In genomic region chr1:165321393-165321861, GRCm38 (mm10) we compare ENCODE assay signal across 11 mouse cellular contexts. TPM values are rescaled to one million over a fixed set of nuclear protein-coding genes. Genes with fewer than 3 reads are reported as not detected.
DNase-seq lines count a peak whose midpoint lies in the region; ATAC-seq and TF ChIP-seq lines count a peak whose summit lies in the region.
"Had no signal": no experiment of that assay in that cellular context is flagged by ENCODE, and none has a peak within 500 bp of the region (broad histone marks: within the 10 kb centered on the region; RNA-seq: fewer than 3 reads in every experiment).

No protein-coding gene starts in this region.

- H3K27me3 ChIP-seq in heart, embryonic 10.5 days (ENCODE audit: insufficient read depth, poor library complexity, severe bottlenecking): no peaks in the 10 kb centered on the region
- H3K27me3 ChIP-seq in stomach, postnatal 0 days (ENCODE audit: control insufficient read depth, insufficient read depth, low read length): no peaks in the 10 kb centered on the region
- H3K27me3 ChIP-seq: forebrain, embryonic 13.5 days; neural tube, embryonic 12.5 days had no signal

- H3K4me3 ChIP-seq in heart, embryonic 10.5 days: no peak overlapping the region
- no peak overlapping the region for H3K4me3 ChIP-seq in stomach, postnatal 0 days (ENCODE audit: low read depth, low read length)
- H3K4me3 ChIP-seq: forebrain, embryonic 13.5 days; neural tube, embryonic 12.5 days had no signal

- DNase-seq in heart, adult 11 months: peak; percentile 97
- DNase-seq in heart, embryonic 10.5 days (ENCODE audit: low spot score): no peak
- DNase-seq in thymus, postnatal 4 days: peak; percentile 20
- DNase-seq in thymus, postnatal 14 days: no peak
- DNase-seq in heart, postnatal 4 days: peak; percentile 61
- DNase-seq in stomach, postnatal 0 days (ENCODE audit: low spot score): no peak
- DNase-seq in cerebellum, adult 18-20 months: no peak
- no peak for DNase-seq in embryo, embryonic 11 days
- DNase-seq: kidney, postnatal 36 days had no signal

- H3K36me3 ChIP-seq in heart, embryonic 10.5 days: peaks cover 11% of the 10 kb centered on the region
- no peaks in the 10 kb centered on the region; the same call in 1 of the 2 replicates for H3K36me3 ChIP-seq in stomach, postnatal 0 days (ENCODE audit: control insufficient read depth, insufficient read depth, low read length)

- H3K9me3 ChIP-seq in heart, embryonic 10.5 days: no peaks in the 10 kb centered on the region
- no peaks in the 10 kb centered on the region for H3K9me3 ChIP-seq in stomach, postnatal 0 days (ENCODE audit: control insufficient read depth, low read length)
- H3K9me3 ChIP-seq: forebrain, embryonic 13.5 days; neural tube, embryonic 12.5 days had no signal

- ATAC-seq in stomach, postnatal 0 days (ENCODE audit: low FRiP score, low TSS enrichment): no peak; the same call in 1 of the 2 replicates

- TF ChIP-seq CTCF in stomach, postnatal 0 days (IDR thresholded peaks at IDR 0.05; ENCODE audit: low read depth): no peak

- H3K9ac ChIP-seq in stomach, postnatal 0 days (ENCODE audit: low read length): no peak overlapping the region
- H3K9ac ChIP-seq: forebrain, embryonic 13.5 days; neural tube, embryonic 12.5 days had no signal

- peaks cover 24% of the 10 kb centered on the region for H3K4me1 ChIP-seq in heart, embryonic 10.5 days
- no peaks in the 10 kb centered on the region for H3K4me1 ChIP-seq in stomach, postnatal 0 days (replicated peaks; ENCODE audit: control insufficient read depth, insufficient read depth)
- H3K4me1 ChIP-seq: forebrain, embryonic 13.5 days; neural tube, embryonic 12.5 days had no signal

- H3K4me2 ChIP-seq in stomach, postnatal 0 days (replicated peaks; ENCODE audit: low read depth): 0 out of 2 replicates have a peak overlapping the region, but pooled peaks have one; percentile 11
- H3K4me2 ChIP-seq: forebrain, embryonic 13.5 days; neural tube, embryonic 12.5 days had no signal

- no peak for TF ChIP-seq EP300 in stomach, postnatal 0 days (optimal IDR thresholded peaks at IDR 0.05)

- WGBS in heart, embryonic 10.5 days: 77% methylated on average over 13 of the region's 13 CpGs
- 54% methylated on average over 13 of the region's 13 CpGs for WGBS in stomach, postnatal 0 days

- no peak overlapping the region for H3K27ac ChIP-seq in heart, embryonic 10.5 days
- H3K27ac ChIP-seq in stomach, postnatal 0 days (replicated peaks): peak overlapping the region; percentile 65
- H3K27ac ChIP-seq: forebrain, embryonic 13.5 days; neural tube, embryonic 12.5 days had no signal

RNA-seq across cellular contexts. Expression of gene Gpr161, which starts 25.8 kb away (rescaled TPM):
- polyA plus RNA-seq in heart, embryonic 10.5 days (2016; fragmentation: Nextera tagmentation; extraction: Ambion mirVana): 0.67 and 1.2 TPM in 2 replicates
- 1 to 10 TPM; 5.8 to 8.0 TPM for total RNA-seq in heart, postnatal 4 days (2021)
- 0.52 and 0.57 TPM in 2 replicates for polyA plus RNA-seq in stomach, postnatal 0 days (2015; fragmentation: Nextera tagmentation; extraction: Ambion mirVana)

Comparison
In these comparisons a context has a peak if more than half of its experiments do, and no peak if none do; other contexts are left out.
1. DNase-seq: peak in heart, adult 11 months (single experiment), thymus, postnatal 4 days (single experiment) and heart, postnatal 4 days (single experiment); none in heart, embryonic 10.5 days (single experiment), thymus, postnatal 14 days (single experiment), stomach, postnatal 0 days (single experiment), cerebellum, adult 18-20 months (0 of 2) and embryo, embryonic 11 days (single experiment).